Mouse (Mus musculus): ENCODE measurements around the gene Ubtd1.

The Ubtd1 gene

DNA sequence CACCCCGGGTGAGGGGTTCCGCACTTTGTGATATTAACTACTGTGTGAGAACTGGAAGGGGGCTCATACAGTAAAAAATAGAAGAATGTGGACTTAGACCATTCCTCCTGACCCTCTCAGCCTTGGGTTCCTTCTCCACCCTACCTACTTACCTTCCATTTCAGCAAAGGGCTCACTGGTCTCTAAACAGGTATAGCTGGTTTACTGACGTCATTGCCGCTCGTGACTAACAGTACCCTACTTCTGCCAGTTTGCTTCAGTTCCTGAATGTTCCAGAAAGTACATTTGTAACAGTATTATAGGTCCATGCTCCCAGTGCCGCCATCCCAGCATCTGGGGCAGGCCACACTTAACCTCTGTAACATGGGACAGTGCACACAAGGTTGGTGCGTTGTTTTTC lies 12.5 kb downstream of the Ubtd1 start:
- DNase-seq (ENCODE audit: low spot score) = no peak

- DNase-seq (ENCODE audit: low spot score) = no peak
Observed at GRCm38 (mm10) chr19:41995483-41995882, 13.9 kb downstream of the Ubtd1 start.

DNA sequence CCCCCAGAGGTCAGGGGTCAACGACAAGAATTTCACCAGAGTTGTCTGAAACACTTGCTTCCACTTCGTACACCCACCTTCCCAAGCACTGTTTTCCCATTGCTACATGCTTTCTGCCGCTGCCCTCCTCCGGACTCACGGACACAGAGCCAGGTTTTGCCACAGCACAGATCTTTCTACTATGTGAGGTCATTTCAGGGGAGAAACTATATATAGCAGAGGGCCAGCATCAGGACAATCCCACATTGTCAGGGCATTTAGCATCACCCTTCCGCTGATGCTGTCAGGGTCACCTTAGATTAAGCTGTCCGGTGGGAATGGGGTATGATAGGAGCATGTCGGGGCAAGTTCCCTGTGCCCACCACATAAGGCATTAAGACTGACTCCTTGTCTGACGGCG lies 15.5 kb downstream of the Ubtd1 start:
- DNase-seq (ENCODE audit: low spot score) = no peak

GRCm38 (mm10) chr19:41998770-41999548 lies 17.4 kb downstream of the Ubtd1 start:
- DNase-seq (ENCODE audit: low spot score) = no peak

GRCm38 (mm10) chr19:41999688-42000283 lies 18.2 kb downstream of the Ubtd1 start:
- DNase-seq (ENCODE audit: low spot score) = no peak

- DNase-seq (ENCODE audit: low spot score) = no peak
Observed at GRCm38 (mm10) chr19:42000446-42000958, 18.9 kb downstream of the Ubtd1 start.

GRCm38 (mm10) chr19:42001253-42001980 lies 19.9 kb downstream of the Ubtd1 start:
- DNase-seq (ENCODE audit: low spot score) = no peak

DNA sequence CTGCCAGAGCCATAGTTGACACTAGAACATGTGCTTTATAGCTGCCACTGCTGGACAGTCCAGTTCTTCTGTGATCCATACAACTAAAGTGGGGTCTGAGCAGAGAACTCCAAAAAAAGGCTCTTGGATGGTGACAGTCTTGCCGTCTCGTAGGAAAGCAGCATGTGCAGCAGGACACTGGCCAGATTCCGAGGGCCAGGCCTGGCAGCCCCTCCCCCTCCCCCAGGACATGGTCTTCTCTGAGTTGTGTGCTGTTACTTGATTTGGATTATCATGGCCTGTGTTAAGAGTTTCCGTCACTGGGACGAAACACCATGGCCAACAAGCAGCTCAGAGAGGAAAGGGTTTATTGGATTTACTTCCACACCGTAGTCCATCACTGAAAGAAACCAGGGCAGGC lies 22.7 kb downstream of the Ubtd1 start:
- DNase-seq (ENCODE audit: low spot score) = no peak

- no peak for DNase-seq (ENCODE audit: low spot score)
Observed at GRCm38 (mm10) chr19:42005616-42006015, 24.1 kb downstream of the Ubtd1 start.

- DNase-seq (ENCODE audit: low spot score) = no peak
Observed at GRCm38 (mm10) chr19:42006568-42006967, 25.0 kb downstream of the Ubtd1 start.

DNA sequence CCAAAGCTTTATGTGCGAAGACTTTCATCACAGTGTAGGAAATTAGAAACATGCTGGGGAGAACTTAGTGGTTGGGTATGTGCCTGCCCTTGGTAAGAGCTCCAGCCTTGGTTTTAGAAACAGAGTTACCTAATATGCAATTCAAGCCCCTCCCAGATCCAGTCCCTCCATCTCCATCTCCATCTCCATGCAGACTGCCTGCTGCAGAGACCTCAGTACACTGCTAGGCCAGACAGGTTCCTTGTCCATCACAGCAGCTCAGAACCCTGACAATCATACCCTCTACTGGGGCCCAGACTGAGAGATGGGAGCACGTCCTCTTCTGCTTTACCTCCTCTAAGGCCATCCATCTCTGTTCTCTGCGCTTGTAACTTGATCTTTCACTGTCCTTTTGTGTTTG lies 27.0 kb downstream of the Ubtd1 start:
- no peak for DNase-seq (ENCODE audit: low spot score)

- DNase-seq (ENCODE audit: low spot score) = no peak
Observed at GRCm38 (mm10) chr19:42009067-42009466, 27.5 kb downstream of the Ubtd1 start.

GRCm38 (mm10) chr19:42010436-42010835 lies 28.9 kb downstream of the Ubtd1 start:
- no peak for DNase-seq (ENCODE audit: low spot score)

DNA sequence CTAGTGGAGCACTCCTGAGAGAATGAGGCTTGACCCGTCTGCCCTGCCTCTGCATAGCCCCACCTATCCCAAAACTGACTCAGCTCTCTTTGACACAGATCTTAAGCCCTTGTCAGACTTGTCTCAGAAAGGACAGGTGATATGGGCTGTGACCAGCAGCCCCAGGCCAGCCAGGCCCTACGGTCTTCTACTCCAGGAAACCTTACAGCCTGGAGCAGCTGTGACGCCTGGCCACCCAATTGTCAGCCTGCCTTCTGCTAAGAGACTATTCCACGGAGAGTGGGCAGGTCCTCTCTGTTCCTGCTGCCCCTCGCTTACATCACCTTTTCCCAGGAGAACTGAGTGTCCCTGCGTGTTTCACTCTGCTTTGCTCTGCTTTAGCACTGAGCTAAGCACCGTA lies 29.6 kb downstream of the Ubtd1 start:
- DNase-seq (ENCODE audit: low spot score) = no peak

GRCm38 (mm10) chr19:42014231-42014825 lies 32.8 kb downstream of the Ubtd1 start:
- no peak for DNase-seq (ENCODE audit: low spot score)

GRCm38 (mm10) chr19:42015001-42015400 lies 33.4 kb downstream of the Ubtd1 start:
- no peak for DNase-seq (ENCODE audit: low spot score)

DNA sequence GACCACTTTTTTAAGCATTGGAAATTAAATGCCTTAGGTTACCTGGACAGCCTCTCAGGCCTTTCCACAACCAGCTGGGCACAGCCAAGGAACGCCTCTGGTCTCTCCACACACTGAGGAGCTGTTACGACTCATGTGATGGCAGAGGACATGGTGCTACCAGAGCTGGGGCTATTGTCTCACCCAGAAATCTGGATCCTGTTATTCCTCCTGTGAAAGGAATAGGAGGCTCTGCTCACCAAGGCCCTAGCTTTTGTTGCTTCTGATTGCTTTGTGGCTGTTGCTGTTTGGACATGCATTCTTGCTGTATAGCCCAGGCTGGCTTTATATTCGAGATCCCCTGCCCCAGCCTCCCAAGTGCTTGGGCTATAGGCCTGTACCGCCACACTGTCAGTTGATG lies 34.7 kb downstream of the Ubtd1 start:
- no peak for DNase-seq (ENCODE audit: low spot score)

DNA sequence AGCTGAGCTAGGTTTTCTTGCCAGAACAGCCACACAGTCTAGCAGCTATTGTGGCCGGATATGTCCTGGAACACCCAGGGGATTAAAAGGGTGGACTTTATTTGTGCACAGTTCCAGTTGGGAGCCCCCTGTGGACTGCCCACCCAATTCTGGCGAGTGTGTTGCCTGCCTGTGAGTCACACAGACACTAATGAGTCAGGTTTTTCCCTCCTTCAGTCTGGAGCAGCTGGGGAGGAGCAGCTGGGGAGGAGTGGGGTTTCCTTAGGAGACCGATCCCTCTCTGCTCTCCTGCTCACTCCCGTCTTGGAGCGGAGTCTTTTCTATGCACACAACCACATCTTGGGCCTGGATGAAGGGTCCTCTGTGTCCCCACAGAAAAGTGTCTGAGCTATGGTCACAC lies 35.3 kb downstream of the Ubtd1 start:
- no peak for DNase-seq (ENCODE audit: low spot score)

GRCm38 (mm10) chr19:42017399-42018247 lies 36.1 kb downstream of the Ubtd1 start:
- DNase-seq (ENCODE audit: low spot score) = no peak

DNA sequence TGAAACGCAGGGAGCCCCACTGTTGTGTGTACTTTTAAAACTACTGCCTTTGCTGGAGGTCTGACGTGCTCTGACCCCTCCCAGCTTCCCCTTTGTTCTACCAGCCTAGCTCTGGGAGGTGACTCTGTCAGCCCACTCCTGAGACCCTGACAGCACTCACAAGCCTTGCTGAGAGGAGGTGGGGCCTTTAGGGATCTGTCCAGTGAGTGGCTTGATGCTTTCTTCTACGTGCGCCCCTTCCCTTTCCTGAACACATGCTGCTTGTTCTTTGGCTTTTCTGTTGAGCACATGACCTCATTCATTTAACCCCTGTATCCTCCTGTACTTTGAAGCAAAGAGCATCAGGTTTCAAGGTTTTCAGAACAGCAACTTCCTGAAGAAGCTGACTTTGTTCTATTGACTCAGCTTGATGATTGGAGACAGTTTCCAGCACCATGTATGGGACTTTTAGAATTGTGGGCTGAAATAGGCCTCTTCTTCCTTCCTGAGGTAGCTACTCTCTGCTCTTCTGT lies 37.5 kb downstream of the Ubtd1 start:
- no peak for DNase-seq (ENCODE audit: low spot score)

Data from spleen, adult 12 weeks (tissue).